Mouse (Mus musculus) gastrocnemius, postnatal 10 days (tissue): ENCODE results near the gene Macrod2. TPM values are rescaled to one million over a fixed set of nuclear protein-coding genes. Genes with fewer than 3 reads are reported as not detected.

Source experiments
- DNase-seq: peaks from one replicate; pipeline ENCODE4 v3.0.0; 2021; ENCODE audit warnings: mixed read lengths
- total RNA-seq, 2 experiments: library from RNA; stranded (reverse); gene quantifications; 2 replicates each; pipeline ENCODE4 v1.2.3; 2021

Macrod2 gene
- total RNA-seq, 2 experiments from 2014 or later: 16.6 to 17.4 TPM

GRCm38 (mm10) chr2:141212291-141212690 lies 817.2 kb downstream of the Macrod2 start:
- DNase-seq: no peak

GRCm38 (mm10) chr2:141217490-141217889 lies 822.4 kb downstream of the Macrod2 start:
- DNase-seq: no peak

DNA sequence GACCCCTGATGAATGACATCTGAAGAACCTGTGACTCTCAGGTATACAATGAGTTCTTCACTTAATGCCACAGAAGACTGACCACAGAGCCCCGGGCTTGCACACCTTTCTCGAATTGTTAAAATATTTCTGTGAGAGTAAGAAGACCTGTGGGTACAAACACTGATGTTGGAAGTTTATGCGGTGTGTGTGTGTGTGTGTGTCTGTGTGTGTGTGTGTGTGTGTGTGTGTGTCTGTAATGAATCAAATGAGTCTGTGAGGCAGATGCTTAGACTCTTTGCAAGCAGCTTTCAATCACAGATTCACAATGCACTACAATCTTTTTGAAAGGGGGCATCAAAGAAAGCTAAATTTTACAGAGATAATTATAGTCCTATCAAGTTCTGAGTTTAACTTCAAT lies 822.8 kb downstream of the Macrod2 start:
- DNase-seq: no peak

DNA sequence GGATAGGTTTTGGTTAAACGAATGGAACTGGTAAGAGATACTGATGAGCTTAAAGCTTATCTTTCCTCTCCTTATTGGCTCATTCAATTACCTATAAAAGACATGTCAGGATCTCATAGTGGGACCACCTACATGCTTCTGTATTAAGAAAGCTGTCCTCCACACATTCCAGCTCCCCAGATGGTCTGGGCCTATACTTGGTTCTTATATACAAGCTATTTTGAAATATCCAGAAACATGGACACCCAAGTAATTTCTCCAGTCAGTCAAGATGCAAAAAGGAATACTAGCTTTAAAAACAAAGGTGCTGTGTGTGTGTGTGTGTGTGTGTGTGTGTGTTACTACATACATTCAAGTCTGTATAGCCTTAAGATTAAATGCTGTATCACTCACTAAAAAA lies 833.7 kb downstream of the Macrod2 start:
- no peak for DNase-seq

- DNase-seq: no peak
Observed at GRCm38 (mm10) chr2:141229820-141230219, 834.7 kb downstream of the Macrod2 start.

- no peak for DNase-seq
Observed at GRCm38 (mm10) chr2:141231011-141231668, 836.0 kb downstream of the Macrod2 start.

DNA sequence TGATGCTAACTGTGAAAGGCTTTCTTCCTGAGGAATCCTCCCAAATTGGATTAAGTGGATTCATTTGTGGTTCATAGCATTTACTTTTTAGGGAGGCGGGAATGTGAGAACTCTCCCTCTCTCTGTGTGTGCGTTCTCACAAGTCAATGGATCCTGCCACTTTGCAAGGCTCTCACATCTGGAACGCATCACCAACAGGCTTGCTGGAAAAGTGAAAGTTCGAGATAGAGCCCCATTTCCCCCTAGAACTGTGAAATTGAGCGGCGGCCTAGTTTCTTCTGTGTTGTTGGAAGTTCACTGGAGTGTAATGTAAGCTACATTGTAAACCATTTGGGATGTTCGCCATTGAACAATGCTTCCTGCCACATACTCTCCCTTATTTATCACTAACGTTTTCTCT lies 839.2 kb downstream of the Macrod2 start:
- no peak for DNase-seq

- no peak for DNase-seq
Observed at GRCm38 (mm10) chr2:141234724-141235453, 839.8 kb downstream of the Macrod2 start.

- no peak for DNase-seq
Observed at GRCm38 (mm10) chr2:141247680-141248079, 852.6 kb downstream of the Macrod2 start.

DNA sequence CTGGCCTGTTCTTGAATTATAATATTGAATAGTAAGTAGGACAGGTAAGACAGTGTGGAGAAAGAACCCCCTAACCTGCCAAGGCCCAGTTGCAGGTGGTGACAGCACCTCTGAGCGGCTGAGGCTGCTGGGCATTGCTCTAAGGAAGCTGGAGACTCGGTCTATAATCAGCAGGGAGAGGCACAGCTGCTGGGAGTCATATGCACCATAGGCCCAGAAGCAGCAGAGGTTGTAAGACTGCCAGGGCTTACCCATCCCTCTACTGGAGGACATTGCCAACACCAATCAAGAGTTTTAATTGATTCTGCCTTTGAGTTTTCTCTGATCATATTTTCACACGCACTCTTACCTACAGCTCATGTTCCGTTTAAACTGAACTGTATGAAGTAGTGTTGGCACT lies 869.5 kb downstream of the Macrod2 start:
- no peak for DNase-seq

DNA sequence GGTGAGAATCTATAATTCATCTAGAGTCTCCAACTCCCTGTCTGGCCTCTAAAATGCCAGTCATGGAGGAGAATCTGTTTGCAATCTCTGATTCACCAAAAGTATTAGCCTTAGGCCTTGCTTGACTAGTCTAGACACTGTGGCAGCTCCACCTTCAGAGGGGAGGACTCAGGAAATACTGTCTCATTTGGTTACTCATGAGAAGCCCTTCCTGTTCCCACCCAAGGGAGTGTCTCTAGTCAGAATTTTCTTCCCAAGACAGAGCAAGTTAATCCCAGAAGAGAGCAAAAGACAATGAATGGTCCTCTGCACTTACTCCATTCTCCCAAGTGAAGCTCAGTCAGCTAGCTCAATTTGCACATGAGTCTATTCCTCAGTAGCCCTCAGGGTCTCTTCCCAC lies 871.5 kb downstream of the Macrod2 start:
- no peak for DNase-seq

- no peak for DNase-seq
Observed at GRCm38 (mm10) chr2:141271541-141271940, 876.4 kb downstream of the Macrod2 start.

DNA sequence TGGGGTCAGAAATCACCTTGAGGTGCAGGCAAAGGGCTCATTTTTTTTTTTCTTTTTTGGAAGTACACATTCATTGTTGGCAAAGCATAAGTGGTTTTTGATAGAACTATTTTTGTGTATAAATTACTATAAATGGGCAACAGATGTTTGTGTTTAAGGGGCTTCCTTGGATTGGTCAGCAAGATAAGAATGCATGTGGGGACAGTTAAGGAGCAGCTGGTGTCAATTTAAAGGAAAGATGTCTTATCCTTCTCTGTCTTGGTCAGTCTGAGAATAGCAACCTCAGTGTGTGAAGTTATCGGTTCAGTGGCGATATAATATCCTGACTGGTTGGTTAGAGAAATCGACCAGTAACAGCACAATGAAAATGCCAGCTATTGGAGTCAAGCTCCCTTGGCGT lies 877.9 kb downstream of the Macrod2 start:
- no peak for DNase-seq

DNA sequence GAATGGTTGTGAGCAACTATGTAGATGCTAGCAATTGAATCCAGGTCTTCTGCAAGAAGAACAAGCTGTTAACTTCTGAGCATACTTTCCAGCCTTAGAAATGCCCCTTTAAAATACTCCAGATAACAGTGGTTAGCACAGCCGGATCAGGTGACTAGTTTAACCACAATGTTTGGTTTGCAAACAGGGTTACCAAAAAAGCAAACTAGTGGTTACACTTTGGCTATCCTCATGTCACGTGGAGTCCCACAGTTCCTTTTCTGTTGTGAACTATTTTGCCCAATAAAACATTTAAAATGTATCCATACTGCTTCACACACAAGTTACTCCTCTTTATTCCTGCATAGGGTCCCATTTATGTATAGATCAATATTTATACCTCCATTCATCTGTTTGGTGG lies 879.2 kb downstream of the Macrod2 start:
- no peak for DNase-seq

GRCm38 (mm10) chr2:141279130-141279698 lies 884.1 kb downstream of the Macrod2 start:
- DNase-seq: peak; percentile 4

GRCm38 (mm10) chr2:141280817-141281216 lies 885.7 kb downstream of the Macrod2 start:
- DNase-seq: no peak

- no peak for DNase-seq
Observed at GRCm38 (mm10) chr2:141286110-141286747, 891.1 kb downstream of the Macrod2 start.

DNA sequence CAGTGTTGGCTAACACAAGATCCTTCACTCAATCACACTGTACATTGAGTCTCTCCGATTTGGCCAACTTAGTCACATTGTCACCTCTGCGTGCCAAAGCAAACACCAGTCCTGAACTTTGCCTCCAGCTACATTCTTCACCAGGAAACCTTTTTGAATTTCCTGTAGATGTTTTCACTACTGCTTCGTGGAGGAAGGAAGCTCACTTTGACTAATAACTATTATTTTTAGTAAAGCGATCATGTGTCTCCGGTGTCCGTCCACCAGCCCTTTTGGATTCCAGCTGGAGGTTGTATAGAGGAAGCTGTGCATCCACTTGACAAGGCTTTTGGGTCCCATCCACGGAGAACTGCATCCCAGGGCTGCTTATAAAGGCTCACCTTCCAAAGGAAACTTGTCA lies 893.4 kb downstream of the Macrod2 start:
- DNase-seq: no peak

DNA sequence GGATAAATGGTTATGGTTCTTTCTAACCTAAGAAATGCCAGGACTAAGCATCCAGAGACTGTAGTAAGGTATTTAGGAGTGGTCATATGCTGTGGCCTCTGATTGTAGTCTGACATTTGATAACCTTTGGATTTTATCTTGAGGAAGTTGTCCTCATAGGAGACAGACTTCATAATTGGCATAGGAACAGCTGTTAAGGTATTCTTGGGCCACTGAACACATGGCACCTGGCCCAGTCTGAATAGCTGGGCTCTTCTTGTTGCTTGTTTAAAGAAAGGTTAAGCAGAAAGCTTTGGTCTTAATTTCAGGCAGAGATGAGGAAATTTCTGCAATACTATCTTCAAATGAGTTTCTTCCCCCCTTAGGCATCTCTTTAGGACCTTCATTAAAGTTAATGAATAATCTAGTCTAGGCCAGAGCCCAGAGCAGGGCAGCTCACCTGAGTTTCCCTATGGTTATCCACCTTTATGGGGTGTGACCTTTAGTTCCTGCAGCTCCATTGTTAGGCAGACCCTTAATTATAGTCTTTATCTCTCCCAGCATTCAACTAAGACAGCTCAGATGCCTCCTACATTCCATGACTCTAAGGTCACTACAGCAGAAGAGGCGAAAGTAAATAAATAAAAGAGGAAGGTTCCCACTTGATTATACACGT lies 894.1 kb downstream of the Macrod2 start:
- DNase-seq: no peak

- DNase-seq: no peak
Observed at GRCm38 (mm10) chr2:141292847-141293246, 897.7 kb downstream of the Macrod2 start.

- DNase-seq: no peak
Observed at GRCm38 (mm10) chr2:141299168-141299567, 904.1 kb downstream of the Macrod2 start.

GRCm38 (mm10) chr2:141301030-141301429 lies 905.9 kb downstream of the Macrod2 start:
- no peak for DNase-seq

GRCm38 (mm10) chr2:141308406-141308805 lies 913.3 kb downstream of the Macrod2 start:
- no peak for DNase-seq
